Mouse (Mus musculus): Measurements from ENCODE around the gene Ablim1. TPM values are rescaled to one million over a fixed set of nuclear protein-coding genes. Genes with fewer than 3 reads are reported as not detected.

Ablim1 gene
- polyA plus RNA-seq, 1 experiment from 2014 or later: 38.5 TPM

DNA sequence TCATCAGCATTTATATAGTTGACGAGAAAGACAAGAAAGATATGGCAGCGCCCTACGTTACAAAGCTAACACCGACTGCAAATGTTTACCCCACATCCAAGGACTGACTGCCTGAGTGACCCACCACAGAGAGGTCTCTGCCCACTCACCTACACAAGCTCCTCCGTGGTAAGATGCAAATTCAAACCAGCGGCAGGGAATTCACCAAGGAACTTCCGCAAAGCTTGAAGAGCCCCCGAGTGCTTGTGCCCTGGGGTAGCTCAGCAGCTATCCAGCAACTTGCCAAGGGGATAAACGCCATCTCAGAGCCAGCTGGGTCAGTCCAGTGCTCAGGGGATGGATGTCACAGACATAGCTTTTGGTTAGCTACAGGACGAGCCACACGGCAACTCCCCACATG, 95.0 kb downstream of the Ablim1 start:
- Histone ChIP-seq H3K4me1 (peaks cover 36% of the 10 kb centered on the region), H3K9ac (no peak overlapping the region), H3K27ac (replicated peaks) (no peak overlapping the region), H3K27me3 (replicated peaks) (no peaks in the 10 kb centered on the region), H3K9me3 (no peaks in the 10 kb centered on the region), H3K4me3 (no peak overlapping the region), H3K36me3 (no peaks in the 10 kb centered on the region), H3K4me2 (no peak overlapping the region)
- WGBS: 74% methylated on average over 11 of the region's 11 CpGs
- ATAC-seq (ENCODE audit: extremely low read depth, insufficient number of reproducible peaks, low FRiP score, low TSS enrichment): no peak

DNA sequence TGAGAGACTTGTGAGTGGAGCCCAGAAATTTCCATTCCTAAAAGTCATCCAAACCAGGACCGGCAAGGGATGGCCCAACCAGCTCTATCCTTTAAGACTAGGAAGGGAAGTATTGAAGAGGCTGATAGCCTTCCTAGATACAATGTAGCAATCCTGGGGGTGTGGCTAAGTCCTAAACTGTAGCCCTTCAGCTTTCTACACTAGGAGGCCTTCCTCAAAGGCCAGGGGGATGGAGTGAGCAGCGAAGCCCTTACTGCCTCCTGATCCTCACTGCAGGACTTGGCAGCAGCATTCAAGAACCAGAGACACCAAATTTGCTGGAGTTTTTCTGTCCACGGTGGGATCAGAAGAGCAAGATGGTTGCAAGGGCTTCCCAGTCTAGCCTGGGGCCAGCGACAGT, 97.6 kb downstream of the Ablim1 start:
- H3K4me1 ChIP-seq: peaks cover 44% of the 10 kb centered on the region
- no peaks in the 10 kb centered on the region for H3K36me3 ChIP-seq
- no peaks in the 10 kb centered on the region for H3K9me3 ChIP-seq
- H3K27ac ChIP-seq (replicated peaks): no peak overlapping the region
- no peak overlapping the region for H3K4me2 ChIP-seq
- H3K9ac ChIP-seq: no peak overlapping the region
- ATAC-seq (ENCODE audit: extremely low read depth, insufficient number of reproducible peaks, low FRiP score, low TSS enrichment): no peak
- no peaks in the 10 kb centered on the region for H3K27me3 ChIP-seq (replicated peaks)
- no peak overlapping the region for H3K4me3 ChIP-seq
- WGBS: 61% methylated on average over 4 of the region's 4 CpGs

DNA sequence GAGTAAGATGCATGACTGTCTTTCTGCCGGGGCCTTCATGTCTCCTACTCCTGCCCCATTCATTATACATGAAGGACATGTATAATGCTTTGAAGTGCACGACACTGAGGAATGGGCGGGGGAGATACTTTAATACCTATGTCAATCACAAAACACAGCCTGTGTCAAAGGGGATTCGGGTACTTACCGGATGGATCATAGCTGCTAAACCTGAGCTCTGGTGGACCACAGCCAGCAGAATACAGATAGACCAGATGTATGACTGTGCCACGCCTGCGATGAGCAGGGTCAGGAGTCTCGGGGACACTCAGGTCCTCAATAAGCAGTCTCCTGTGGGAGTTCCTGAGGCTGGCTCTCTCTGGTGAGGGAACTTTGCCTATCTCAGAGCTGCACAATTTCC, 99.2 kb downstream of the Ablim1 start:
- no peak overlapping the region for H3K9ac ChIP-seq
- no peak overlapping the region for H3K4me2 ChIP-seq
- no peaks in the 10 kb centered on the region for H3K27me3 ChIP-seq (replicated peaks)
- no peak for ATAC-seq (ENCODE audit: extremely low read depth, insufficient number of reproducible peaks, low FRiP score, low TSS enrichment)
- no peaks in the 10 kb centered on the region for H3K36me3 ChIP-seq
- WGBS: 82% methylated on average over 8 of the region's 8 CpGs
- H3K9me3 ChIP-seq: no peaks in the 10 kb centered on the region
- no peak overlapping the region for H3K4me3 ChIP-seq
- H3K27ac ChIP-seq (replicated peaks): no peak overlapping the region
- peaks cover 38% of the 10 kb centered on the region for H3K4me1 ChIP-seq

DNA sequence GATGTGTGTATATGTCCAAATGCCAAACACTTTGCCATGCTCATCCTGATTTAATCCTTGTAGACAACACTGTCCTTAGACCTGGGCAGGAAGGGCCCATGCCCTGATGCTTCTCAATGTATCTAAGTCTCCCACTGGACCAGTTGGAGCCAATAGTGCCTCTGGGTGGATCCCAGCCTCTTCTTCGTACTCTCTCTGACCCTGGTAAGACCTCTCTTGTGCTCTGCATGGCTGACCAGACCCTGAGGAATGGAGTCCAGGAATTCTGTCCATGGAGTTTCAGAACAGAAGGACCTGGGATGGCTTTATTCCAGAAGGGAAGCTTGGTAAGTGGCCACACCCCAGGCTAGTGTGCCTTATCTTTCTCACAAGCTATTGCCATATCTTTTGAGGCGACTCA, 102.3 kb downstream of the Ablim1 start:
- Histone ChIP-seq H3K4me1 (peaks cover 59% of the 10 kb centered on the region), H3K36me3 (no peaks in the 10 kb centered on the region), H3K27ac (replicated peaks) (no peak overlapping the region), H3K27me3 (replicated peaks) (no peaks in the 10 kb centered on the region), H3K4me2 (no peak overlapping the region), H3K9ac (no peak overlapping the region), H3K4me3 (no peak overlapping the region), H3K9me3 (no peaks in the 10 kb centered on the region)
- 35% methylated on average over 2 of the region's 2 CpGs for WGBS
- no peak for ATAC-seq (ENCODE audit: extremely low read depth, insufficient number of reproducible peaks, low FRiP score, low TSS enrichment)

DNA sequence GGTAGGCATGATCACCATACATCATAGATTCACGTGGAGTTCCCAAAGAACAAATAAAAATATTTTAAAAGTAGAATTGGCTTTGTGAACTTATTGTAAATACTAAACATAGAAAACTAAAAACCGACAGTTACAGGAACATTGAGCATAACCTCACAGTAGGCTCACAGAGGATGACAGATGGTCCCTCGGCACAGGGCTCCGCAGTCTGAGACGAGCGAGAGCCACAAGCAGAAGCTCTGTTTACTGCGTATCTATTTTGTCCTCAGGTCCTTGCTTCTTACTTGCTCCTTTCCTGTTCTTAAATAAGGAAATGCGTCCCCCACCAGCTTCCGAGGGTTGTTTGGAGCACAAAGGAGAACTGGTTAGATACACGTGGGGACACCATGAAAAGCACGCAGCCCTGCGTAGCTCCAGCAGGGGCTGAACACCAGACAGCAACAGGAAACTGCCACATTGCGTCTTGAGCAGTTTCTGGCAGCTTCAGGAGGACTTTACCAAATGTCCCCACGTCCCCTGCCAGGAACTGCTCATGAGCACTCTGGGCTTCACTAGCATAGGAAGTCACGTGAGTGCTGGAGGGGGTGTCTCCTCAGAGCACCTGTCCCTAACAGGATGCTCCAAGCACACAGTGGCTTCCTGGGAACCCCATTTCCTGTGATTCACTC, 103.1 kb downstream of the Ablim1 start:
- Histone ChIP-seq H3K4me3 (no peak overlapping the region), H3K4me1 (peaks cover 67% of the 10 kb centered on the region), H3K4me2 (no peak overlapping the region), H3K36me3 (no peaks in the 10 kb centered on the region), H3K9ac (no peak overlapping the region), H3K27ac (replicated peaks) (no peak overlapping the region), H3K9me3 (no peaks in the 10 kb centered on the region), H3K27me3 (replicated peaks) (no peaks in the 10 kb centered on the region)
- 0 out of 2 replicates have a peak, but pooled peaks have one; percentile 45 for ATAC-seq (ENCODE audit: extremely low read depth, insufficient number of reproducible peaks, low FRiP score, low TSS enrichment)
- WGBS: 68% methylated on average over 15 of the region's 15 CpGs

DNA sequence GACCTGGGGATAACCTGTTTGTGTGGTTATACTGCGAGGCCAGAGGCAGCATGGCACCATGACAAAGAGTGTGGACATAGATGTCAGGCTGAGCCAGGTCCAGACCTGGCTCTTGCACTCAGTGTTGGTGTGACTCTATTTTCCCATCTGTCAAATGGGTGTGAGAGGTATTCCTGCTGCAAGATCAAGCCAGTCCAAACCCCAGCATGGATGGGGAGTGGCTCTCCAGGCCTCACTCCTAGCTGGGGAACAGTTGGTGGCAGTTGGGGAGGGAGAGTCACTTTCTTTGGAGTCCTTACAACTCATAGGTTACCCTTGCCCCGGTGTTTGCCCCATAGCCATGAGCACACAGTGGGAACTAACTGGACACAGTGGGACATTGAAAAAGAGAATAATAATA, 103.8 kb downstream of the Ablim1 start:
- ATAC-seq (ENCODE audit: extremely low read depth, insufficient number of reproducible peaks, low FRiP score, low TSS enrichment): no peak

DNA sequence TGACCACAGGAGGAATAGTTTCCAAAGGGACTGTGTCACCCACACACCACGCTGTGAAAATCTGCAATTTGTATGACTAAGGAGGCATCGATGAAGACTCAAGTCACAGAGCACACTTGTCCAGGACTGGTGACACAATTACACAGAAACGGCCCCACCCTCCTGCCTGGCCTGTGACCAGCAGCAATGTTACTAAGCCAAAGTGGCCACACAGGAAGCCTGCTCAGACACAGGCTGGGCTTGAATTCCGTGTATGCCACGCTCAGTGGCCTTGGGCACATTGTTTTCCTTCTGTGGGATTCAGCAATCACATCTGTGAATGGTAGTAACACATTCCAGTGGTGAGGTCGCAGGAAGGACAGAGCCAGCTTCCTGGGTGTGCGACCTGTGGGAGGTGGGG, 110.6 kb downstream of the Ablim1 start:
- Histone ChIP-seq H3K4me2 (no peak overlapping the region), H3K4me3 (no peak overlapping the region), H3K4me1 (peaks cover 86% of the 10 kb centered on the region), H3K27me3 (replicated peaks) (no peaks in the 10 kb centered on the region), H3K9me3 (no peaks in the 10 kb centered on the region), H3K36me3 (no peaks in the 10 kb centered on the region), H3K27ac (replicated peaks) (peak overlapping the region; percentile 6; the same call in 1 of the 2 replicates), H3K9ac (no peak overlapping the region)
- ATAC-seq (ENCODE audit: extremely low read depth, insufficient number of reproducible peaks, low FRiP score, low TSS enrichment): no peak
- 57% methylated on average over 7 of the region's 7 CpGs for WGBS

More for the DNA sequence above, 103.8 kb downstream of the Ablim1 start:
- H3K4me1 ChIP-seq: peaks cover 65% of the 10 kb centered on the region
- no peaks in the 10 kb centered on the region for H3K27me3 ChIP-seq (replicated peaks)
- no peak overlapping the region for H3K4me3 ChIP-seq
- no peaks in the 10 kb centered on the region for H3K36me3 ChIP-seq
- no peaks in the 10 kb centered on the region for H3K9me3 ChIP-seq
- no peak overlapping the region for H3K9ac ChIP-seq
- H3K27ac ChIP-seq (replicated peaks): no peak overlapping the region
- no peak overlapping the region for H3K4me2 ChIP-seq
- WGBS: 93% methylated on average over 2 of the region's 2 CpGs

DNA sequence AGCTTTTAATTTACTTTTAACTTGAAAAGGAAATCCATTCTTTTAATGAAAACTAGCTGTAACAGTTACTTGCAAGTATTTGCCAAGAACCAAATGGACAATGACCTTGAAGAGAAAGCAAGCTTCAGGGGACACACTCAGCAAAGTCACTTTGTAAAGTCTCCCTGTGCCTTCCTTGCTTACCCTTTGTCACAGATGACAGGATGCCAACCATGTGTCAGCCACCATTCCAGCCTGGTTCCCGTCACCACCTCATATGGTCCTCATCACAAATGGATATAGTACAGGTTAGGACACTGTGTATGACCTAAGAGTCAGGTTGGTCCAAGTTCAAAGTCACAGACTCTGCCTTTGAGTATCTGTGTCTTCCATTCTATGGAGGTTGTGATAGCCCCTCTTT, 112.2 kb downstream of the Ablim1 start:
- Histone ChIP-seq H3K27me3 (replicated peaks) (no peaks in the 10 kb centered on the region), H3K4me2 (no peak overlapping the region), H3K9ac (no peak overlapping the region), H3K27ac (replicated peaks) (no peak overlapping the region), H3K4me1 (peaks cover 86% of the 10 kb centered on the region), H3K36me3 (no peaks in the 10 kb centered on the region), H3K9me3 (no peaks in the 10 kb centered on the region), H3K4me3 (no peak overlapping the region)
- ATAC-seq (ENCODE audit: extremely low read depth, insufficient number of reproducible peaks, low FRiP score, low TSS enrichment): no peak
- WGBS: 82% methylated on average over 1 of the region's 1 CpGs

DNA sequence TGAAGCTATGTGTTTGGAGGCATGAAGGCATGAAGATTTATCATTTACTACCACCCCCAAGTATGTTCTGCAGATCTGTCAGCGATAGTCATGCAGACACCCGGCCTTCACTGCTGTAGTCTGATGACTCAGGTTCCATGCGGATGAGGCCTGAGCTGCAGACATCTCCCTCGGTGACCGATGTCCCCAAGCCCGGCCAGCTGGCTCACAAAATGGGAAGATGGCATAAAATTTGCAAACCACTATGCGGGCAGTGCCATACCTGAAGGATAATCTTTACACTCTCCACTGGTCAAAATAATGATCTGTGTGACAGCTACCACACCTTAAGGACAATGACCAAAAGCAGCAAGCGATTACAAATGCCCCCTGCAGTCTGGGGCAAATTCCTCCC, 113.6 kb downstream of the Ablim1 start:
- Histone ChIP-seq H3K9me3 (no peaks in the 10 kb centered on the region), H3K27ac (replicated peaks) (peak overlapping the region; percentile 87; the same call in 1 of the 2 replicates), H3K4me1 (peaks cover 82% of the 10 kb centered on the region), H3K9ac (no peak overlapping the region), H3K4me3 (no peak overlapping the region), H3K4me2 (no peak overlapping the region), H3K36me3 (no peaks in the 10 kb centered on the region), H3K27me3 (replicated peaks) (no peaks in the 10 kb centered on the region)
- WGBS: 74% methylated on average over 8 of the region's 8 CpGs
- no peak for ATAC-seq (ENCODE audit: extremely low read depth, insufficient number of reproducible peaks, low FRiP score, low TSS enrichment)

DNA sequence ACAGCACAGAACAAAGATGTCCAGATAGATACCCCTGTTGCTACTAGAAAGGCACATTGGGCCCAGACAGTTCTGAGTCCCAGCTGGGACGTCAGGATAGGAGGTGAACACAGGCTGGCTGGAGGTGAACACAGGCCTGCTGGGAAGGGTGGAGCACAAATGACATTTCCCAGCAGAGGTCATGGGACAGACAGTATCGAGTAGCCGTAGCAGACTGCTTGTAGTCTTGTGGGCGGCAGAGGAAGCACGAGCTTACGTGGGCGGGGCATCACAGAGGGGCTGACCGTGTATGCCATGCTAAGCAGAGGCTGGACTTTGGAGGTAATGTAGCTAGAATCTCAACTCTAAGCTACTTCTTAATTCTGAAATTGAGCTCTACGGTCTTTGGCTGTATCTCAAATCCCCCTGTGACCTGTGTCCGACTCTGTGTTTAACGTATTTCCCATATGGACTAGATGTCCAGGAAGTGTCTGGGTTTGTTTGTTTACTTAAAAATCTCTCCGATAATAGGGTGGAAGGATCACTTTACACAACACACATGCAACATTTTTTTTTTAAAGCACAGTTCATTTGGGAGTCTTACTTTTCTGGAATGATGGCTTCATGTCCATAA, 114.1 kb downstream of the Ablim1 start:
- WGBS: 35% methylated on average over 12 of the region's 12 CpGs
- no peaks in the 10 kb centered on the region for H3K9me3 ChIP-seq
- H3K9ac ChIP-seq: peak overlapping the region; percentile 55; the same call in 1 of the 2 replicates
- no peaks in the 10 kb centered on the region for H3K36me3 ChIP-seq
- no peak for ATAC-seq (ENCODE audit: extremely low read depth, insufficient number of reproducible peaks, low FRiP score, low TSS enrichment)
- H3K27me3 ChIP-seq (replicated peaks): no peaks in the 10 kb centered on the region
- H3K4me3 ChIP-seq: no peak overlapping the region
- no peak overlapping the region for H3K4me2 ChIP-seq
- H3K27ac ChIP-seq (replicated peaks): peak overlapping the region; percentile 87
- H3K4me1 ChIP-seq: peaks cover 86% of the 10 kb centered on the region

DNA sequence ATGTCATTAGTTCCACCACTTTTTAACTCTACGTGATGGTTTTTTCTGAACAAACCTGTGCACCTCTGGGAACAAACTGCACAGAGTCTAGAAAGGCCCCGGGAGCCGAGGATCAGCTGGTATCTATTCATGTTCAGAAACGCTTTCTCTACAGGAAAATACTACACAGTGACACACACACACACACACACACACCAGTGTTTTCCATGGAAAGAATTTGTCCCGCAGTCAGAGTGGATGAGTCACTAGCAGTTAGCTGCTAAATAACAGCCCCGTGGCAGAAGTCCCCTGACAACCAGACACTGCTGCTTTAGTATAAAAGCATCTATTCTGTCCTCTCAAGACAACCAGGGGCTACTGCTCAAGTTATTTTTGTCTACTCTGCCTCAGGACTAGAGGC, 115.4 kb downstream of the Ablim1 start:
- H3K4me1 ChIP-seq: peaks cover 89% of the 10 kb centered on the region
- H3K9ac ChIP-seq: peak overlapping the region; percentile 84
- no peaks in the 10 kb centered on the region for H3K9me3 ChIP-seq
- WGBS: 14% methylated on average over 6 of the region's 6 CpGs
- no peak for ATAC-seq (ENCODE audit: extremely low read depth, insufficient number of reproducible peaks, low FRiP score, low TSS enrichment)
- H3K4me3 ChIP-seq: no peak overlapping the region
- peak overlapping the region; percentile 85 for H3K4me2 ChIP-seq
- no peaks in the 10 kb centered on the region; the same call in 1 of the 2 replicates for H3K27me3 ChIP-seq (replicated peaks)
- H3K36me3 ChIP-seq: no peaks in the 10 kb centered on the region
- H3K27ac ChIP-seq (replicated peaks): peak overlapping the region; percentile 87

DNA sequence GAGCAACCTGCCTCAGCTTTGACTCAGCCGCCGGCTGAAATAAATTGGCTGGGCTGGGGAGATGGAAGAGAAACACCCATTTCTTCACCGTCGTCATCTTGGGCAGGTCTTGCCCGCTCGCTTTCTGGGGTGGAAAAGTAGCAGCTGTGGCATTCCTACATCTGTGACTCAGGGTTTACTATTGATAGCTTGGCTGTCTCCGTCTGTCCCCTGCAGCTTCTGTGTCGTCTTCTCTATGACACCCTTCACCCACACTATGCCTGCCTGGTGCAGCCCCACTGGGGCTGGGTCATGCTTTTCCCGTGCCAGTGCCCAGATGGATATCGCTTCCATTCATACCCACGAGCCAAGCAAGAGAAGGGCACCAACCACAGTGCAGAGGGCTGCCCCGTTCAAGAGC, 116.2 kb downstream of the Ablim1 start:
- Histone ChIP-seq H3K27me3 (replicated peaks) (no peaks in the 10 kb centered on the region; the same call in 1 of the 2 replicates), H3K4me3 (no peak overlapping the region), H3K4me1 (peaks cover 88% of the 10 kb centered on the region), H3K36me3 (no peaks in the 10 kb centered on the region), H3K27ac (replicated peaks) (peak overlapping the region; percentile 87), H3K9me3 (no peaks in the 10 kb centered on the region), H3K9ac (peak overlapping the region; percentile 84), H3K4me2 (peak overlapping the region; percentile 85)
- WGBS: 27% methylated on average over 12 of the region's 12 CpGs
- no peak for ATAC-seq (ENCODE audit: extremely low read depth, insufficient number of reproducible peaks, low FRiP score, low TSS enrichment)

Data from heart, embryonic 13.5 days (tissue).